Mouse (Mus musculus) embryonic fibroblast, embryonic 13.5 days (primary cell): Measurements from ENCODE around the gene Rtn4ip1. TPM values are rescaled to one million over a fixed set of nuclear protein-coding genes. Genes with fewer than 3 reads are reported as not detected.
A peak's percentile ranks its signal among the peaks of the same experiment; 100 is the strongest.

Source experiments
- H3K27ac ChIP-seq: 2 replicates; pipeline ENCODE4 v1.5.1; 2012; ENCODE audit warnings: low read length, control low read depth, inconsistent platforms; ENCODE audit not compliant: insufficient read depth
- H3K4me1 ChIP-seq: 2 replicates; pipeline ENCODE4 v1.6.1; 2011; ENCODE audit warnings: low read length; ENCODE audit not compliant: control insufficient read depth, insufficient read depth
- H3K4me3 ChIP-seq: 2 replicates; pipeline ENCODE4 v1.5.1; 2011; ENCODE audit warnings: mild to moderate bottlenecking, control low read depth, low read length; ENCODE audit not compliant: insufficient read depth
- CTCF ChIP-seq: IDR thresholded peaks from 2 replicates; pipeline ENCODE4 v1.5.1; 2011; ENCODE audit warnings: mild to moderate bottlenecking, control low read depth, low read length, moderate library complexity, borderline replicate concordance; ENCODE audit not compliant: insufficient read depth
- POLR2A ChIP-seq: IDR thresholded peaks from 2 replicates; pipeline ENCODE4 v1.6.1; 2011; ENCODE audit warnings: low read depth, mild to moderate bottlenecking, control low read depth, low read length, moderate library complexity
- polyA plus RNA-seq: library from polyadenylated mRNA; stranded (reverse); fragments of >200 nt; gene quantifications from 2 replicates; pipeline ENCODE4 v1.2.4, GENCODE M21; 2011; ENCODE audit warnings: low read depth; ENCODE audit not compliant: missing spikeins, insufficient read length

Rtn4ip1 gene
- polyA plus RNA-seq, 1 experiment = 6.4 TPM

DNA sequence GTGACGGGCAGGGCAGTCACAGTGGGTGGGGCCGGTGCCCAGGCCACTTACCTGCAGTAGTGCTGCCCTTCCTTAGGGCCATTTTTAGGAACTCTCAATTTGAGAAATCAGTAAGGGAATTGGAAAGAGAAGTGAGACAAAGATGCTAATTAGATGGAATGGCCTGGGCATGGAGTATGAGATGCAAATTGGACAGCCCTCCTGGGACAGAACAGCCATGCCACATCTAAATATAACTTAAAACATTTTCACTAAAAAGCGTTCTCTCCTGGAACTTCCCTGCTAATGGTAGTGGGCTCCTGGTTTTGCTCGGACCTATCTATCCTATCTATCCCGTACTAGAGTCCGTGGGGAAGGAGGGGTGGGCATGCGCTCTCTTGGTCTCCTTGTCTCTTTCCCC lies 3.3 kb upstream of the Rtn4ip1 start:
- Histone ChIP-seq H3K4me3 (no peak overlapping the region), H3K4me1 (no peaks in the 10 kb centered on the region; the same call in 1 of the 2 replicates), H3K27ac (no peak overlapping the region)
- no peak for TF ChIP-seq POLR2A
- no peak for TF ChIP-seq CTCF

DNA sequence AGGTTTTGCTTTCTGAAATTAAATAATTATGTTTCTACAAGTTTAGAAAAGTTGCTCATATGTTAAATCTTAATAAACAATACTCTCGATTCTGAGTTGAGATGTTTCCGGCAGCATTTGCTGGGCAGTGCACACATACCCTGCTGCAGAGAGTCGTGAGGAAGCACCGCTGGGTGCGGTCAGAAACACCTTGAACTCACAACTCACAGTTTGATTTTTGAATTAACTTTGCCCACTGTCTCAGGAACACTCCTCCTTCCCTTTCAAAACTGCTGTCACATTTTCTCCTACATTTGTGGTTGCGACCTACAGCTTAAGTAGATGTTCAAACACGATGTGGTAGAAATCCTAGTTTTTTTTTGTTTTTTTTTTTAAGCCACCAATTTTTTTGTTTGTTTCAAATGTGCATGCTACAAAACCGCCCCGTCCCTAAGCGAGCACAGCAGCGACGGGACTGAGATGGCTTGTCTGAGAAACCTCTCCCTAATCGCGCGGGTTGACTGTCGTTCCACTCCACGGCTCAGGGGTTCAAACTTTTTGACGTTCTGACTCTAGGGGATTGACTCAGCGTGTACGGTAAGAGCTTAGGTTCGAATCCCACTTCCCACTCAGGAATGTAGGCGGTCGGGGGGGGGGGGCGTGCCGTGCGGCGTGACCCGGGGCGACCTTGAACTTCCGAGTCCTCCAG lies 580 bp upstream of the Rtn4ip1 start:
- peak overlapping the region; percentile 68; the same call in 1 of the 2 replicates for H3K27ac ChIP-seq
- no peaks in the 10 kb centered on the region; the same call in 1 of the 2 replicates for H3K4me1 ChIP-seq
- peak overlapping the region; percentile 91 for H3K4me3 ChIP-seq
- TF ChIP-seq POLR2A (no peak), CTCF (no peak)

DNA sequence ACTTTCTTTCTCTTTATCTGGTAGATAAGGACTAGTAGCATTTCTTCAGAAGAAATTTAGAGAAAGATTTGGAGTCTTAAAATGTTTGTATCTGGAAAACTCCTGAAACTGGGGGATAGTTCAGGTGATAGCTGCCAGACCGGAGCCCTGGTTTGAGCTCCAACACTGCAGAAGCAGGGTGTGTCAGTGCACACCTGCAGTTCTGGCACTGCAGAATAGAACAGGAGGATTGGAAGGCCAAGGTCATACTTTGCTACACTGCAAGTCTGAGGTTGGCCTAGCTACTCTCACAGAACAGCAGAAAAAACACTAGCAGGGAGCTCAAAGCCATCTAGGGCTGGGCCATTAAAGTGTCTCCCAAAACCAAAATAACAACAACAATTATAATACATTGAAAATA lies 3.0 kb downstream of the Rtn4ip1 start:
- Histone ChIP-seq H3K4me3 (no peak overlapping the region), H3K4me1 (no peaks in the 10 kb centered on the region; the same call in 1 of the 2 replicates), H3K27ac (no peak overlapping the region)
- TF ChIP-seq POLR2A (no peak), CTCF (no peak)

DNA sequence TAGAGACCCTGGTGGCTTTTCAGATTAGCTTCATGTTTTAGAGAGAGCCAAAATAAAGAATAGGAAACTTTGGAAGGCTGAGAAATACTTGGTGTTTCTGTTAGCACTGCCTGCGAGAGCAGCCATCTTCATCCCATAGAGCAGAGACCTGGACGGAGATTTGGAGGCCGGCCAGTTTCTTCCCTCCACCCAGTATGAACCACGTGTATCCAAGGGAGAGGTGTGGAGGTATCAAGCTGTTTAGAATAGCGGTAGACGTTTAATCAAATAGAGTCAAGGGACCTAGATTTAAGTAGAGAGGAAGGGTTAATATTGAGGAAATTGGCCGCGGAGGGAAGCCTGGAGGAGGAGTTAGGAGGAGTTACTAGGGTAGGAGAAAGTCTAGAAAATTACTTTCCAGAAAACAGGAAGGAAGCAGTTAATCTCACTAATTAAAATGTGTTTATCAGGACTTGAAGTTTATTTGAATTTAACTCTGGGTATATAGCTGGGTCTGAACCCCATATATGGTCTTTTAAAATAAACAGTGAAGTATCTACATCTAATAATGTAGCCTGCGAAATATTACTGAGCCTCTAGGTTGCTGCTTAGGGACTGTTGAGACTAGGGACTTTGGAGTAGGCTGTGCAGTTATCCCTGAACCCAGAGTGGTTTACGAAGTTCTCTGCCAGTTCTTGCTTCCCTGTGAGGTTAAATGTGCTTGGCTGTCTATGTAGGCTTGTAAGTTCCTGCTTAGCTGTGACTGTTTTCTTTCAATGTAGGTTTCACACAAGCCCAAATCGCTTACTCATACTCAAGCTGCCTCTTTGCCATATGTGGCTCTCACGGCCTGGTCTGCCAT lies 8.6 kb downstream of the Rtn4ip1 start:
- Histone ChIP-seq H3K4me1 (no peaks in the 10 kb centered on the region), H3K4me3 (no peak overlapping the region), H3K27ac (no peak overlapping the region)
- TF ChIP-seq CTCF (no peak), POLR2A (no peak)

DNA sequence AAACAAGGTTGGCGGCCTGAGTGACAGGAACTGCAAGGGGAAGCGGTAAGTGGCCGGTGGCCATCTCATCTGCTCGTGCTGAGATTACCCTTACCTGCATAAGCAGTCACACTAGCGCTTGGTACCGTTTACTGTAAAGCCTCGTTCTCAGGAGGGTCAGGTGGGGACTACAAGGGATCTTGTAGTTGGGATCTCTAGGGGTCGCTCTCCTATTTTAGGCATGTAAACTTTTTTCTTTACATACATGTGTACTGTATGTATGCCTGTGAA lies 9.2 kb downstream of the Rtn4ip1 start:
- Histone ChIP-seq H3K4me1 (no peaks in the 10 kb centered on the region), H3K27ac (no peak overlapping the region), H3K4me3 (no peak overlapping the region)
- TF ChIP-seq POLR2A = no peak
- no peak for TF ChIP-seq CTCF

DNA sequence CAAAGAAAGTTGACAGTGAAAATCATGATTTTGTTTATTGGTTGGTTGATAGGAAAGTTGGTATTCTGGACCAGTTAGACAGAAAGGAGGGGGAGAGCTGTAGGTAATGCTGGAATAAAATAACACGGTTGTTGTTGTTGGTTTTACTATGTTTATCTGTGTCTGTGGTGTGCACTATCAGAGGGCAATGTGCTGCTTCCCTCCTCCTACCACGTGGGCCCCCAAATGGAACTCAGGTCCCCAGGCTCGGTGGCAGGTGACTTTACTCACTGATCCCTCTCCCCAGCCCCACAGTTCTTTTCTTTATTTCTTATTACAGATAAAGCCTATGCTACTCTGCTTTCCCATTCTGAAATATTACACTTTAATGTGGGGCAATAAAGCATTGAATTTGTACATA lies 10.6 kb downstream of the Rtn4ip1 start:
- H3K27ac ChIP-seq = no peak overlapping the region
- TF ChIP-seq CTCF (no peak), POLR2A (no peak)
- H3K4me3 ChIP-seq = no peak overlapping the region
- H3K4me1 ChIP-seq = peaks cover 4% of the 10 kb centered on the region

DNA sequence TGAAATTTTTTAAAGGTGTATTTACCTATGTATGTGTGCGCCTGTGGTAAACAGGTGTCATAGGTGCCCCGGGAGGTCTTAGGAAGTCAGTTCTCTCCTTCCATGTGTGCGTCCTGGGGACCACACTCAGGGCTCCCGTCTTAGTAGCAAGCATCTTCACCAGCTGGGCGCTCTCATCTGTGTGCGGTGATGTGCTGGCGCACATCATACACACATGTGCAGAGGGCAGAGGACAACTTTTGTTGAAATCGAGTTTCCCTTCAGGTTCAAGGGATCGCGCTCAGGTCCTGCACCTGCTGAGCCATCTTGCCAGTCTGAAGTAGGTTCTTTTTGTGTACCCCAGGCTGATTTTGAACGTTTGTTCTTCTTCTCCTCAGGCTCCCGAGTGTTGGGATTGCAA lies 14.6 kb downstream of the Rtn4ip1 start:
- Histone ChIP-seq H3K27ac (no peak overlapping the region), H3K4me1 (peaks cover 7% of the 10 kb centered on the region), H3K4me3 (no peak overlapping the region)
- TF ChIP-seq POLR2A (no peak), CTCF (no peak)

DNA sequence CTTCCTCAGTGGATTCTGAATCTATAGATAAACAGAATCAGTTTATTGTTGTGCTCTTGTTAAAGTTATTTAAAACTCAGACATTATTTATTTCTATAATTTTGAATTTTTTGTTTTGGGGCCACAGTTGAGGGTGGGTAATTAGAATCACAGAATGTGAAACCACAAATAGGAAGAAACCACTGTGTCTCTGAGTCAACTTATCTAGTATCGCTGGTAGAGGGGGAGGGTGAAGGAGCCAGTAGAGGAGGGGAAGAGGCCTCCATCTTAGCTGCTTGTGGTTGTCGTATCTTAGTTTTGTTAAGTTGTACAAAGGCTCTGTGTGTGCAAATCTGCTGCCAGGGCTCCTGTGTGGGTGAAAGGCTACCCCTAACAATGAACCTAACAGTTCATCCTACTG lies 15.1 kb downstream of the Rtn4ip1 start:
- peaks cover 7% of the 10 kb centered on the region for H3K4me1 ChIP-seq
- H3K27ac ChIP-seq = no peak overlapping the region
- no peak overlapping the region for H3K4me3 ChIP-seq
- no peak for TF ChIP-seq CTCF
- TF ChIP-seq POLR2A = no peak

DNA sequence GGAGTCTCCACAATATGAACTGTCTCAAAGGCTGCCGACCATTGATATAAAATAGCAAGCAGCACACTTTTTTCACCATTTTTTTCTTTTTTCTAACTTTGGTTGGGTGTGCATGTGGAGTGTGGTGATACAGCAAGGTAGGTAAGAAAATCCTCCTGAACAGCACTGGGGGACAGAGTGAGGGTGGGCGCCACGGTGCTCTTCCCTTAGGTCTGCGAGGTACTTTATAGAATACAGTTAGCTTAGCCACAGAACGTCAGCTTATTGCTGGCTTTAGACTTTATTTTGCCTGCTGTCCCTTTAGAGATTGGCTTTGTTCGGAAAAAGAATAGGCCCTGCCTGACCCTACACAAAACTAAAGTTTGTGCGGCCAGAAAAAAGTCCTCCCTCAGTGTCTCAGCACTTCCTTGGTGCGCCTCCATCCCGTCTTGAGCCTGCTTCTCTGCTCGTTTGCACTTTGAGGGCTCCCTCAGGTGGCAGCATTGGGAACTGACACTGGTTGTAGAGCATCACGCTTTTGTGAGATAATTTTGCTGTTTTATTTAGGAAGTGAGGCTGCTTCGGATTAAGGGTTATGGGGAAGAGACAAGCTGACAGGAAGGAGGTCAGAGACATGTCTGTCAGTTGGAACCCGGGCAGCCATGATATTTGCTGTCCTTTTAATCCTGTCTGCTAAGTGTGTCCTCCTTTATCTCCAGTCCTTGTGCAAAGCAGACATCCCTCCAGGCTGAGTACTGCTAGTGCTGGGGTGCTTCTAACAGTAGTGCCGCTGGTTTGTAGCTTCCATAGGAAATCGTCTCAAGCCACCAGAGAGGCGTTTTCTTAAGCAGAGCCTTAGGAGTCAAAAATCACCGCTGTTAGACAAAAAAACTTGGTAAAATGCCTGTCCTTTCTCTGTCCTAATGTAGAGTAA lies 17.3 kb downstream of the Rtn4ip1 start:
- TF ChIP-seq CTCF (peak; percentile 88; the same call in 1 of the 2 replicates), POLR2A (no peak)
- Histone ChIP-seq H3K4me3 (no peak overlapping the region), H3K4me1 (peaks cover 7% of the 10 kb centered on the region)

More for the DNA sequence above, 17.3 kb downstream of the Rtn4ip1 start:
- no peak overlapping the region for H3K27ac ChIP-seq
